Mouse (Mus musculus) induced T-regulatory cell, adult 2 months (primary cell): ENCODE measurements at regions not wholly inside any gene's neighbourhood (a gene's known extent, or its start where the extent isn't known, plus 50 kb on each side); places are given as distances from the start of the nearest gene placed in this dataset.

ENCODE experiments used
- DNase-seq: peaks from one replicate; pipeline ENCODE4 v3.0.0-alpha.2; 2012; ENCODE audit warnings: low read depth

DNA sequence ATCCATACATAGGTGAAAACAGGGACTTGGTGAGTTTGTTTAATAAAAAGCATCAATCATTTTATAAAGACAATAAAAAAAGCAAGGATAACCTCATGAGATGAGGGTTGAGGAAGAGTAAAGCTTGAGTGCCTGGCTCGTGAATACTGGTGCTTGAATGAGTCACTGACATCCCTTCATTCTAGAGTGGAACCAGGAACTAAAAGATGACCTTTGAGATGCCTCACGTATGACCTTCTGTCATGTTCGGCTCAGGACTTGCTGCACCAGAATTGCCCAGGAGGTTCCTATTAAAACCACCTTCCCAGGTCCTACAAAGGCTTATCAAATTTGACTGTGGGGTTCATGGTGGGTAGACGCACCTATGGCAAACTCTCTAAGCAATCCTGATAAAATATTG, 61.5 kb upstream of the Elac2 start:
- DNase-seq, result no peak

GRCm38 (mm10) chr11:64924989-64925388, 53.8 kb upstream of the Elac2 start:
- no peak for DNase-seq

GRCm38 (mm10) chr11:64925970-64926369, 52.9 kb upstream of the Elac2 start:
- DNase-seq, result no peak
